Mouse (Mus musculus) ES-E14 (cell line): Measurements from ENCODE around the gene Znrf4. TPM values are rescaled to one million over a fixed set of nuclear protein-coding genes. Genes with fewer than 3 reads are reported as not detected.

ENCODE experiments used
- DNase-seq: peaks from one replicate; pipeline ENCODE4 v3.0.0-alpha.2; 2013; ENCODE audit warnings: low read depth, low spot score
- H3K27ac ChIP-seq: 2 replicates; pipeline ENCODE4 v1.5.1; 2012; ENCODE audit warnings: low read depth, mild to moderate bottlenecking, low read length, moderate library complexity, mixed read lengths; ENCODE audit not compliant: poor library complexity, insufficient read depth, severe bottlenecking
- H3K36me3 ChIP-seq: 2 replicates; pipeline ENCODE4 v1.6.1; 2012; ENCODE audit warnings: mild to moderate bottlenecking, low read length, moderate library complexity, mixed read lengths; ENCODE audit not compliant: control insufficient read depth, poor library complexity, insufficient read depth, severe bottlenecking
- H3K4me1 ChIP-seq, 2 experiments: fragments of 150-350 bp in 1 of 2; sonication (generic) in 1 of 2; 2 replicates each; pipeline ENCODE4 v1.6.1; 2012; ENCODE audit warnings: low read length in 2 of 2, mild to moderate bottlenecking in 1 of 2, mixed read lengths in 1 of 2; ENCODE audit not compliant: control insufficient read depth in 2 of 2, insufficient read depth in 2 of 2, poor library complexity in 1 of 2
- H3K4me3 ChIP-seq, 2 experiments: fragments of 150-350 bp in 1 of 2; sonication (generic) in 1 of 2; 2 replicates each; pipeline ENCODE4 v1.5.1; 2012; ENCODE audit warnings: low read length in 2 of 2, low read depth in 1 of 2, mild to moderate bottlenecking in 1 of 2, mixed read lengths in 1 of 2; ENCODE audit not compliant: insufficient read depth in 1 of 2, poor library complexity in 1 of 2, severe bottlenecking in 1 of 2
- H3K9ac ChIP-seq: 2 replicates; pipeline ENCODE4 v1.6.1; 2012; ENCODE audit warnings: low read depth, mild to moderate bottlenecking, low read length, mixed read lengths; ENCODE audit not compliant: poor library complexity, insufficient read depth, severe bottlenecking
- H3K9me3 ChIP-seq: fragments of 150-350 bp; sonication (generic); 2 replicates; pipeline ENCODE4 v1.6.1; 2012; ENCODE audit warnings: low read depth, mild to moderate bottlenecking, low read length; ENCODE audit not compliant: control insufficient read depth, insufficient read depth
- CHD2 ChIP-seq: IDR thresholded peaks from 2 replicates; pipeline ENCODE4 v1.6.1; 2014; ENCODE audit warnings: mild to moderate bottlenecking, low read depth, low read length, inconsistent platforms
- HCFC1 ChIP-seq: IDR thresholded peaks from 2 replicates; pipeline ENCODE4 v1.6.1; 2012; ENCODE audit warnings: low read length, inconsistent platforms, borderline replicate concordance; ENCODE audit not compliant: insufficient read depth
- MAFK ChIP-seq: IDR thresholded peaks from 2 replicates; pipeline ENCODE4 v1.6.1; 2014; ENCODE audit warnings: mild to moderate bottlenecking, low read depth, low read length, inconsistent platforms; ENCODE audit not compliant: insufficient read depth
- ZC3H11A ChIP-seq: IDR thresholded peaks from 2 replicates; pipeline ENCODE4 v1.6.1; 2012; ENCODE audit warnings: low read depth, mild to moderate bottlenecking, inconsistent platforms, low read length, borderline replicate concordance
- ZNF384 ChIP-seq: IDR thresholded peaks from 2 replicates; pipeline ENCODE4 v1.6.1; 2012; ENCODE audit warnings: low read depth, low read length, inconsistent platforms
- in situ Hi-C, 2 experiments: fragments of 600-800 bp; cut with MboI; formaldehyde crosslinking; loops; one replicate each; pipeline ENCODE4 v1.15.1; 2025; ENCODE audit warnings: low sequenced_read_pairs in 2 of 2, inconsistent platforms in 1 of 2; ENCODE audit not compliant: unreplicated experiment in 2 of 2
- total RNA-seq: library from RNA; depleted of rRNA; stranded (reverse); fragments of 300-350 nt; gene quantifications from 2 replicates; pipeline ENCODE4 v1.2.3, GENCODE M21; 2012

The Znrf4 gene
- total RNA-seq, 1 experiment: not detected

- TF ChIP-seq CHD2 (no peak), ZC3H11A (no peak), HCFC1 (no peak), ZNF384 (no peak), MAFK (no peak)
- Histone ChIP-seq H3K4me1 (peaks cover 1 to 50% of the 10 kb centered on the region in 2 experiments; a peak in 3 of 4 replicates), H3K4me3 (no peak overlapping the region), H3K9me3 (no peaks in the 10 kb centered on the region), H3K27ac (no peak overlapping the region), H3K9ac (no peak overlapping the region), H3K36me3 (peaks cover 2% of the 10 kb centered on the region; the same call in 1 of the 2 replicates)
- DNase-seq: no peak
- in situ Hi-C loops: no loop called here
Observed at GRCm38 (mm10) chr17:56469275-56469674, 43.0 kb downstream of the Znrf4 start.

GRCm38 (mm10) chr17:56468870-56469269 is 43.4 kb downstream of the Znrf4 start:
- in situ Hi-C loops: no loop called here
- no peak for DNase-seq
- Histone ChIP-seq H3K4me1 (peaks cover 1 to 46% of the 10 kb centered on the region in 2 experiments; a peak in 3 of 4 replicates), H3K27ac (no peak overlapping the region), H3K4me3 (no peak overlapping the region), H3K9ac (no peak overlapping the region), H3K36me3 (peaks cover 2% of the 10 kb centered on the region; the same call in 1 of the 2 replicates), H3K9me3 (no peaks in the 10 kb centered on the region)
- TF ChIP-seq MAFK: no peak
- TF ChIP-seq HCFC1: no peak
- no peak for TF ChIP-seq ZNF384
- TF ChIP-seq CHD2: no peak
- no peak for TF ChIP-seq ZC3H11A

- Histone ChIP-seq H3K9me3 (no peaks in the 10 kb centered on the region), H3K27ac (no peak overlapping the region), H3K36me3 (peaks cover 2% of the 10 kb centered on the region; the same call in 1 of the 2 replicates), H3K9ac (no peak overlapping the region), H3K4me3 (no peak overlapping the region), H3K4me1 (peaks cover 1 to 44% of the 10 kb centered on the region in 2 experiments; a peak in 2 of 4 replicates)
- no peak for DNase-seq
- in situ Hi-C loops: no loop called here
- TF ChIP-seq CHD2 (no peak), HCFC1 (no peak), ZC3H11A (no peak), ZNF384 (no peak), MAFK (no peak)
Observed at GRCm38 (mm10) chr17:56468380-56468779, 43.9 kb downstream of the Znrf4 start.

- H3K27ac ChIP-seq: no peak overlapping the region
Observed at GRCm38 (mm10) chr17:56467456-56467884, 44.8 kb downstream of the Znrf4 start.

More at GRCm38 (mm10) chr17:56467456-56467884, 44.8 kb downstream of the Znrf4 start:
- H3K4me3 ChIP-seq: no peak overlapping the region
- DNase-seq: no peak
- TF ChIP-seq MAFK (no peak), CHD2 (no peak), HCFC1 (no peak), ZC3H11A (no peak), ZNF384 (no peak)
- in situ Hi-C loops: no loop called here
- peaks cover 2% of the 10 kb centered on the region; the same call in 1 of the 2 replicates for H3K36me3 ChIP-seq
- no peaks in the 10 kb centered on the region for H3K9me3 ChIP-seq
- peaks cover 5 to 41% of the 10 kb centered on the region in 2 experiments; a peak in 2 of 4 replicates for H3K4me1 ChIP-seq
- H3K9ac ChIP-seq: no peak overlapping the region
